Mouse (Mus musculus): ENCODE results near the gene Gucy1a1.
"Not testable (repeated sequence)": the region's sequence is repeated elsewhere in the genome, so short reads cannot be mapped to it uniquely, and the experiment has no call there.

The Gucy1a1 gene

GRCm38 (mm10) chr3:82145126-82145901, at the start of gene Gucy1a1:
Gucy1a1 (minus strand) TSS chr3:82145789.
- DNase-seq = peak; percentile 40 to 54

GRCm38 (mm10) chr3:82191559-82192245, 46.1 kb upstream of the Gucy1a1 start:
- DNase-seq = no peak

DNA sequence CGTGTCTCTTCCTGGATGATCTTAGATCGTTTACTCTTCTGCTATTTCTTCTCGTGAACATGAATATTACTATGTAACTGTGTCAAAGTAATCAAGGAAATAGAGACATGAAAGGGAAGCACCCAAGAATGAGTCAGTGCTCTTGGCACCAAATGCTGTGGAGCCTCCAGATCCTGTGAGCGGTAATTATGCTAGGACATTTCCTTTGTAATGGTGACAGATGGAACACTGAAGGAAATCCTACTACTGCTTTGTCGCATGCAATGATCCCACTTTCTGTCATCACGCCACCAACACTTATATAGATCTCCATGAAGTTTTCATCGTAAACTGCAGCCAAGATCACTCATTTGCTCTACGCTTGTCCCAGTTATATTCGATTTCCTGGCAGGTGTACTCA, 40.0 kb upstream of the Gucy1a1 start:
- DNase-seq = peak; percentile 37 to 54

DNA sequence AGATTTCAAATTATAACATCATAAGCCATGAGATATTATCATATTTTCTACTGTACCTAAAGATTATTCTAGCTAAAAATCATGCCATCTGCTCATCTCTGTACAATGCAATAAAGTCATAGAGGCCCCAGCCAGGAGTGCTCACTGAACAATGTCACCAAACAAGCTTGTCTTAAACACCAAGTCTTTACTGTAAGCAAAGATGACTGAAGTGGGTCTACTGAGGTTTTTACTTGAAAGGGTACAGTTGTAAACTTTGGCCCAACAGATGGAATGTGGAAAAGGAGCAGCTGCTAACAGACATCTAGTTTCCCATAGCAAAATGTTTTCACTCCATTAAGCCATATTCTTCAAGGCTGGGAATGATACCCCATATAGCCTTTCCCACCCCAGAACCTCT, 35.9 kb upstream of the Gucy1a1 start:
- no peak for DNase-seq

DNA sequence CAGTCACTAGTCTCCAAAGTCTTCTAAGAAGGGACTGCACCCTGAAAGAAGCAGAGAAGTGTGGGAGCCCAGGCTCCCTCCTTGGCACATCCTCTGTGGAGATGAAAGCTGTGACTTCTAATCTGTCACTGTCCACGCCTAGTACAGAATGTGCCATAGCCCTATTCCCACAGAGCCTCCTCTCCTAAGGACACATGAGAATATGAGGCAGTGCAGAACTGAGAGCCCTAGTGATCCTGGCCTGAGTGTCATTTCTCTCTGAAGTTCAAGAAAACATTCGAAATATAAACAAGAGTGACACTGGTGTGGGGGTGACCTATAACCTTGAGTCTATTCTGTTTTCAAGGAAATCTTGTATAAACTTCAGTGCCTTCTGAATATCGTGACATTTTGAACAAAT, 34.7 kb upstream of the Gucy1a1 start:
- no peak for DNase-seq

DNA sequence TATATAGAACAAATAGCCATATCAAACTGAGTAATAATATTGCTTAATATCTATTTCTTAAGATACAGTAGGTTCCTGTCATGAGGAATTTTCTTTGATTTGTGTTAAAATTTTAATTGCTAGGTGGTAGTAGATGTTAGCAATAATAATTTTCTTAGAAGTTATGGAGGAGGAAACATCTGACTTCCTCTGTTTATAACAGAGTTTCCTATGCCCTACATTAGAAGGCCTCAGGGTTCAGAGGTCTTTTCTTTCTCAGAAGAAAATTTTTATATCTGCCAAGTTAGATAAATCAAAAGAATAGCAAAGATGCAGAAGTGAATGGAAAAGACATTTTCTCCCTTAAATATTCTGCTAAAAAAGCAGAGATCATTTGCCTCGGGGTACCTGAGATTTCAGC, 29.9 kb upstream of the Gucy1a1 start:
- DNase-seq = no peak

DNA sequence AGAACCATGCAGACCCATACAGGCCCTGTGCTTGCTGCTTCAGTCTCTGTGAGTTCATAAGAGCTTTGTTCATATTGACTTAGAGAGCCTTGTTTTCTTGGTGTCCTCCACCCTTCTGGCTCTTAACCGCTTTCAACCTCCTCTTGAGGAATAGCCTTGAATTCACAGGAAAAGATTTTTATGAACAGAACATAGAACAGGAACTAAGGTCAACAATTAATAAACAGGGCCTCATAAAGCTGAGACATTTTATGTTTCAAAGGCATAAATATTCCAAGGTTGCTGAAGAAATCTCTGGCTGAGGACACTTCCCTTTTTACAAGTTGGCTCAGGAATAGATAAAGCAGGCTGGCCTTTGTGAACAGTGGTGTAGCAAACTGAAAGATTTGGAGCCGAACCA, 21.5 kb upstream of the Gucy1a1 start:
- no peak for DNase-seq

DNA sequence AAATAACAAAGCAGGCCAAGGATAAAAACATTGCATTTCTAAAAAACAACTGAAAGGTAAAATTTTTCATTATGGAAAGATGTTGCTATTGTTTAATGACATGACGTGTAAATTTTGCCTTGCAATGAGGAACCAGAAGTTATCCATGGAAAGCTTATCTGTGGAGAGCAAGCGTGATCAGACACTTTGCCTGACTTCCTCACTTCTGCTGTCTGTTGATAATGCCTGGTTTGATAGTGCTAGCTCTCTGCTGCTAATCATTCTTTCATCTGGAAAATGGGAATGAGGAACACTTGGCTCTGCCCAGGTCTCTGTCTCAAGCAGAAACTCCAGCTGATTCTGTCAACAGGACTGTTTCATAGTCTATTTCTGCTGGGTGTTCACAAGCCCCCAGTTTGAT, 20.3 kb upstream of the Gucy1a1 start:
- no peak for DNase-seq

- not testable (repeated sequence) for DNase-seq
Measured at GRCm38 (mm10) chr3:82162992-82163391, 17.4 kb upstream of the Gucy1a1 start.

- no peak for DNase-seq
Measured at GRCm38 (mm10) chr3:82145978-82146377, 389 bp upstream of the Gucy1a1 start.

- peak in 1 of 2 experiments; percentile 17 for DNase-seq
Measured at GRCm38 (mm10) chr3:82144725-82145125, 864 bp downstream of the Gucy1a1 start.

GRCm38 (mm10) chr3:82140781-82141180, 4.8 kb downstream of the Gucy1a1 start:
- DNase-seq = no peak

GRCm38 (mm10) chr3:82138002-82138667, 7.5 kb downstream of the Gucy1a1 start:
- DNase-seq = no peak

GRCm38 (mm10) chr3:82135483-82135882, 10.1 kb downstream of the Gucy1a1 start:
- no peak for DNase-seq

DNA sequence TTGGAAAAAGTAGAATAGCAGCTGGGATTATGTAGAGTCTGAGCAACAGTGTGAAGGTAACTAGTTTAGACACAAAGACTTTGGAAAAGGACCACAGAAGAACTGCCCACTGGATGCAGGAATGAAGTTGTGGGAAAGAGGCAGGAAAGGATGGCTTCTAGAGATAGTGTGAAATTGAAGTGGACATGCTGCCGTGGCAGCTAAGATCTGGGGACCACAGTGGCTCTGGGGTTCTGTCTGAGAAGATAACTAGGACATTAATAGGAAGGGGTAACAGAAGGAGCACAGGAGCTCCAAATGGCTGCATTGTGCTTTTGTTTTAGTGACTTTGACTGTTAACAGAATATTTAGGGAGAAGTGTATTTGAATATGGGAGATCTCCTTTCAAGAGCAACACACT, 16.3 kb downstream of the Gucy1a1 start:
- no peak for DNase-seq

- DNase-seq = no peak
Measured at GRCm38 (mm10) chr3:82124567-82124966, 21.0 kb downstream of the Gucy1a1 start.

DNA sequence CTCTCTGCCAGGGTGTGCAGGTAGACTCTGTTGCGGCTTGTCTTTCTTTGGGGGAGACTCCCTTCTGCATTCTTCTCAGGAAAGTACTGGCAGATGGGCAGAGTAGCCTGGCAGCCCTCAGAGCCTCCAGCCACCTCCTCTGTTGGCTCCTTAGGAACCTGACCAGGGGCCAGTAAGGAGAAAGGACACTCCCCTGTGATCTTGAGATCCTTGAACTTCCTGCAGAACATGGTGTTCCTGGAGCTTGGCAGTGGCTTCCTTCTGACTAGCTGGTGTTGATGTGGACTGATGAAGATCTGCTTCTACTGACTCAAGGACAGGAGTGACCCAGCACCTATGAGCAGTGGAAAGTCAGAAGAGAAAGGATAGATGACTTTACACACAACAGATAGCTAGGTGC, 26.7 kb downstream of the Gucy1a1 start:
- no peak for DNase-seq

DNA sequence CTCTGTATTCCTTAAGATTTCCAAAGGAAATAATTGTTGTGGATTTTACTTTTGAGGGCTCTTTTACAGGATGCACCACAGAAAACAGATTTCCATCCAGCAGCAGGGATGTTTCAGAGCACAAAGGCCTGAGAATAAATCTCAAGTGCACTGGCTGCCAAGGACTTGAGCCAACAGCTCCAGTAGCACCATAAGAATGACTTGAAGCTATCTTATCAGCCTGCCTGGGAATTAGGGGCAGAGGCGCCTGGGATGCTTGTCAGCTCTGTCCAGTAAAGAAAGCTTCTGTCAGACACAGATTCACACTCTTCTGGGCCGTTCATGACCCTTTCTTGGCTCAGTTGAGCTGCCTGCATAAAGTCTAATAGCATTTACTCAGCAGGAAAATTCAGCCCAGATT, 33.1 kb downstream of the Gucy1a1 start:
- no peak for DNase-seq

DNA sequence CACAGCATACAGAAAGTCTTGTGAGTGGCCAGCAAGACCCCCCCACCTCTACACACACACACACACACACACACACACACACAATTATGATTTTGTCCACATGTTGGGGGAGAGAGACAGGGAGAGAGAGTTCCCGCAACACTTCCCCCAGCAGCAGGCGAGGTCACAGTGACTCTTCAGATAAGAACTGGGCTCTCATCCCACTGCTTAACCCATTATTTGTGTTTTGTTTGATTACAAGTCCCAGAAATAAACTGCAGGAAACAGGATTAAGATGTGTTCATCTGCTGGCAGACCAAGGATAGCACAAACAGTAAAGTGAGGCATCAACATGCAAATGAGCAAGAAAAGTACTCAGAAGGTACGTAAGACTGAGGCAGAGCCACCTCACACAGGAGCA, 33.6 kb downstream of the Gucy1a1 start:
- no peak for DNase-seq

DNA sequence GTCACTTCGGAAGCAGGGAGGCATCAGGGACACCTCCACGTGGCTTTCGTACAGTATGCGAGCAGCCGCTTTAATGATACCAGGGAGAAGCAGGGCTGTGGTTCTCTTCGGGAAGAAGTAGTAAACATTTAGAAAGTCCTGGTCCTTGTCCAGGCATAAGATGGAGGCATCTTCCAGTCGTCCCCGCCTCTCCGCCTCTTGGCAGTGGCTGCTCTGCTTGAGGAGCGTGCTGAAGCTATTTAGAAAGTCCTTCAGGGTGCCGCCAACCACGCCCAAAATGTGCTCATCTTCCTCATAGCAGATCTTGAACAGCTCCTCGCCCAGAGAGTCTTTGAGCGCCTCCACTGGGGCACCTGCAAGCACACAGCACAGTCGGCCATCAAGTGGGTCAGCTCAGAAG, 36.6 kb downstream of the Gucy1a1 start:
- DNase-seq = no peak

- DNase-seq = no peak
Measured at GRCm38 (mm10) chr3:82104229-82104628, 41.4 kb downstream of the Gucy1a1 start.

GRCm38 (mm10) chr3:82099127-82099526, 46.5 kb downstream of the Gucy1a1 start:
- DNase-seq = no peak

- no peak for DNase-seq
Measured at GRCm38 (mm10) chr3:82096801-82097200, 48.8 kb downstream of the Gucy1a1 start.
